Mouse (Mus musculus) embryonic facial prominence, embryonic 15.5 days (tissue): Measurements from ENCODE around the gene Capn2. TPM values are rescaled to one million over a fixed set of nuclear protein-coding genes. Genes with fewer than 3 reads are reported as not detected.

Experiments used
- ATAC-seq: fragments of 200-750 bp; cut with Nextera tagmentation; 2 replicates; pipeline ENCODE4 v1.8.0; 2017; ENCODE audit warnings: low read depth, moderate TSS enrichment; ENCODE audit not compliant: insufficient number of reproducible peaks, low FRiP score, low TSS enrichment
- H3K27ac ChIP-seq: fragments of 300-500 bp; sonication (generic); replicated peaks from 2 replicates; pipeline ENCODE4 v1.5.1; 2015; ENCODE audit warnings: mild to moderate bottlenecking, inconsistent platforms
- H3K27me3 ChIP-seq: fragments of 300-500 bp; sonication (generic); 2 replicates; pipeline ENCODE4 v1.6.1; 2015; ENCODE audit warnings: inconsistent platforms
- H3K36me3 ChIP-seq: fragments of 300-500 bp; sonication (generic); 2 replicates; pipeline ENCODE4 v1.6.1; 2015; ENCODE audit warnings: mild to moderate bottlenecking, inconsistent platforms
- H3K4me1 ChIP-seq: fragments of 300-500 bp; sonication (generic); 2 replicates; pipeline ENCODE4 v1.6.1; 2015; ENCODE audit warnings: inconsistent platforms
- H3K4me2 ChIP-seq: fragments of 300-500 bp; sonication (generic); replicated peaks from 2 replicates; pipeline ENCODE4 v1.6.1; 2015; ENCODE audit warnings: mild to moderate bottlenecking, inconsistent platforms
- H3K4me3 ChIP-seq: fragments of 300-500 bp; sonication (generic); replicated peaks from 2 replicates; pipeline ENCODE4 v1.5.1; 2015; ENCODE audit warnings: mild to moderate bottlenecking, inconsistent platforms
- H3K9ac ChIP-seq: fragments of 300-500 bp; sonication (generic); 2 replicates; pipeline ENCODE4 v1.6.1; 2015; ENCODE audit warnings: inconsistent platforms
- H3K9me3 ChIP-seq: fragments of 300-500 bp; sonication (generic); replicated peaks from 2 replicates; pipeline ENCODE4 v1.6.1; 2016; ENCODE audit warnings: inconsistent platforms
- WGBS: fragments of 180-500 bp; shearing (Covaris S2); methylation state at CpG from one replicate; pipeline ENCODE4 v1.1.7; 2015; 5-methylcytosine and 5-hydroxymethylcytosine counted together
- polyA plus RNA-seq: library from polyadenylated mRNA; unstranded; fragments of >200 nt; fragmentation: Nextera tagmentation; extraction: Ambion mirVana; gene quantifications from 2 replicates; pipeline ENCODE4 v1.2.1, GENCODE M21; 2015

Gene Capn2
- polyA plus RNA-seq, 1 experiment from 2014 or later = 132 TPM

DNA sequence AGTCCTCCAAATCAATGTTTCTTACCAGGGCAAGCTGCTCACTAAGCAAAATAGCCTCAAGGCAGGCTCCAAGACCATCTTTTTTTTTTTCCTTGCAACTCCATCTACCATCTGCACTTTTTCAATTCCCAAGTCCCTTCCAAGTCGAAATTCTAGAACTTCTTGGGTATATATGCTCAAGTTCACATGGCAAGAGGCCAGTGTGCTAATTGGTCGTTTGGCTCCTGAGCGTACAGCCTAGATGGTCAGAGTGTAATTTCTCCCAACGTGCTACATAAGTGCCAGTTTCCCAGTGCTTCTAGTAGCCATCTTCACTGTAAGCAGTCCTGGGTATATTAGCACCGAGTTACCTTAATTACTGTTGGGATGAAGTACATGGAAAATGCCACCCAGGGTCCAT lies 5.6 kb upstream of the Capn2 start:
- H3K27me3 ChIP-seq = peaks cover 10% of the 10 kb centered on the region; the same call in 1 of the 2 replicates
- H3K4me3 ChIP-seq = no peak overlapping the region
- H3K9ac ChIP-seq = no peak overlapping the region
- 73% methylated on average over 5 of the region's 5 CpGs for WGBS
- no peak overlapping the region for H3K27ac ChIP-seq
- no peaks in the 10 kb centered on the region for H3K9me3 ChIP-seq
- H3K36me3 ChIP-seq = no peaks in the 10 kb centered on the region
- no peak for ATAC-seq
- no peak overlapping the region for H3K4me2 ChIP-seq
- peaks cover 42% of the 10 kb centered on the region for H3K4me1 ChIP-seq

GRCm38 (mm10) chr1:182520938-182521500 lies 3.6 kb upstream of the Capn2 start:
- Histone ChIP-seq H3K27me3 (no peaks in the 10 kb centered on the region), H3K36me3 (no peaks in the 10 kb centered on the region), H3K4me1 (peaks cover 44% of the 10 kb centered on the region), H3K4me2 (no peak overlapping the region), H3K4me3 (no peak overlapping the region), H3K27ac (peak overlapping the region; percentile 91), H3K9me3 (no peaks in the 10 kb centered on the region), H3K9ac (no peak overlapping the region)
- no peak for ATAC-seq
- WGBS = 58% methylated on average over 8 of the region's 8 CpGs

- H3K9me3 ChIP-seq = no peaks in the 10 kb centered on the region
- no peak overlapping the region; the same call in 1 of the 2 replicates for H3K4me3 ChIP-seq
- 9% methylated on average over 14 of the region's 14 CpGs for WGBS
- no peak overlapping the region for H3K9ac ChIP-seq
- peak overlapping the region; percentile 38 for H3K4me2 ChIP-seq
- no peaks in the 10 kb centered on the region for H3K27me3 ChIP-seq
- H3K4me1 ChIP-seq = peaks cover 51% of the 10 kb centered on the region
- no peaks in the 10 kb centered on the region for H3K36me3 ChIP-seq
- peak overlapping the region; percentile 91 for H3K27ac ChIP-seq
- peak; percentile 84 for ATAC-seq
Measured at GRCm38 (mm10) chr1:182520091-182520937, 2.9 kb upstream of the Capn2 start.

- H3K27ac ChIP-seq = peak overlapping the region; percentile 91
- ATAC-seq = no peak
- no peak overlapping the region for H3K4me3 ChIP-seq
- no peaks in the 10 kb centered on the region for H3K9me3 ChIP-seq
- H3K9ac ChIP-seq = no peak overlapping the region
- 0 out of 2 replicates have a peak, but pooled peaks cover 7% of the 10 kb centered on the region for H3K36me3 ChIP-seq
- H3K4me2 ChIP-seq = peak overlapping the region; percentile 38
- peaks cover 53% of the 10 kb centered on the region for H3K4me1 ChIP-seq
- 59% methylated on average over 5 of the region's 5 CpGs for WGBS
- no peaks in the 10 kb centered on the region for H3K27me3 ChIP-seq
Measured at GRCm38 (mm10) chr1:182519341-182519740, 1.9 kb upstream of the Capn2 start.

DNA sequence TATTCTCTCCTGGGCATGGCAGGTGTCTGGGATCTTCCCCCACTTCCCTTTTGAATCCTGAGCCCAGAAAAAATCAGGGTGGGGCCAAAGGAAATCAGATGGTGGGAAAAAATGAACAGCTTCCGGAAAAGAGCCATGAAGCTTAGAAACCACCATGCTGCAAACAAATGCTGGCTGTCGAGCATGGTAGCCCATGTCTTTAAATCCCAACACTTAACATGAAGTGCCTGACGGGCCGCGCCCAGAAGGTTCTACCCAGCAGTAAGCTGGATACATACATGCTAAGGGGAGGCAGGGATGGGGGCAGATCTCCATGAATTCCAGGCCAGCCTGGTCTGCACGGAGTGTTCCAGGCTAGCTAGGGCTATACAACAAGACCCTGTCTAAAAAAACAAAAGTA lies 1.4 kb upstream of the Capn2 start:
- 76% methylated on average over 6 of the region's 6 CpGs for whole genome bisulfite sequencing
- Histone ChIP-seq H3K4me1 (peaks cover 57% of the 10 kb centered on the region), H3K4me2 (no peak overlapping the region), H3K36me3 (0 out of 2 replicates have a peak, but pooled peaks cover 7% of the 10 kb centered on the region), H3K27ac (peak overlapping the region; percentile 91; the same call in 1 of the 2 replicates), H3K27me3 (no peaks in the 10 kb centered on the region), H3K9me3 (no peaks in the 10 kb centered on the region), H3K9ac (no peak overlapping the region), H3K4me3 (no peak overlapping the region)
- ATAC-seq = no peak

- Histone ChIP-seq H3K9ac (no peak overlapping the region), H3K4me2 (no peak overlapping the region; the same call in 1 of the 2 replicates), H3K4me1 (peaks cover 62% of the 10 kb centered on the region), H3K4me3 (peak overlapping the region; percentile 81), H3K36me3 (0 out of 2 replicates have a peak, but pooled peaks cover 7% of the 10 kb centered on the region), H3K9me3 (no peaks in the 10 kb centered on the region), H3K27me3 (no peaks in the 10 kb centered on the region), H3K27ac (no peak overlapping the region)
- 60% methylated on average over 10 of the region's 10 CpGs for WGBS
- ATAC-seq = no peak
Measured at GRCm38 (mm10) chr1:182518143-182518680, 804 bp upstream of the Capn2 start.

- peak overlapping the region; percentile 95 for H3K27ac ChIP-seq
- H3K4me3 ChIP-seq = peak overlapping the region; percentile 81
- peak overlapping the region; percentile 97 for H3K9ac ChIP-seq
- 1% methylated on average over 10 of the region's 10 CpGs for WGBS
- H3K9me3 ChIP-seq = no peaks in the 10 kb centered on the region
- peaks cover 67% of the 10 kb centered on the region for H3K4me1 ChIP-seq
- peaks cover 13% of the 10 kb centered on the region; the same call in 1 of the 2 replicates for H3K36me3 ChIP-seq
- ATAC-seq = peak; percentile 15
- peak overlapping the region; percentile 71 for H3K4me2 ChIP-seq
- no peaks in the 10 kb centered on the region for H3K27me3 ChIP-seq
Measured at GRCm38 (mm10) chr1:182517677-182518011, 236 bp upstream of the Capn2 start.

DNA sequence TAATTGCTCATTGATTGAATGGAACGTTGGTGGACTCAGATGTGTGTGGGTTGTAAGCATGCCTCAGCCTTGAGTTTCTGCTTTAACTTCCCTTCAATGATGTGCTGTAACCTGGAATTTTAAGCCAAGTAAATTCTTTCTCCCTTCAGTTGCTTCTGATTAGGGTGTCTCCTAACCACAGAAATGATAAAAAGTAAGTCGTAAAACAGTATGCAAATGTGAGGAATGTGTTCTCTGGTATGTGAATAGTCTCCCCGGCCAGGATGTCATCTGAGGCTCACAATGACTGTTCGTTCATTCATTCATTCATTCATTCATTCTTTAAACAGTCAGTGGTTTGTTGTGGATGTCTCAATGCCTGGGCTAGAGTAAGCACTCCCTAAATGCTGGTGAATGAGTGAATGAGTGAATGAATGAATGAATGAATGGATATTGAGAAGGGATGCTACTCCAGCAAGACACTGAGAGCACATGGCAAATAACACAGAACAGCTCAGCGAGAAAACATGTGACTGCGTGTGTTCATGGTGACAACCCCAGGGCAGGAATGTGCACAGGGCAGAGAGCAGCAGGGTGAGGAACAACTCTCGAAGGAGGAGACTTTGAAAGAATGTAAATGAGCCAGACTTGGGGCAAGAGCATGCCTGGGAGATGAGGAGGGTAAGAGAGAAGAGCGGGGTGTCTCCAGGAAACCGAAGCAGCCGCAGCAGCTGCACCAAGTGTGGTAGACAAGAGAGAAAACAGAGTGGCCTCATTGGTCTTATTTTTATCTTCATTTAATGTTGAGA lies 2.4 kb downstream of the Capn2 start:
- H3K27me3 ChIP-seq = no peaks in the 10 kb centered on the region
- H3K9ac ChIP-seq = no peak overlapping the region
- H3K4me2 ChIP-seq = no peak overlapping the region
- WGBS = 72% methylated on average over 10 of the region's 10 CpGs
- ATAC-seq = no peak
- H3K36me3 ChIP-seq = peaks cover 39% of the 10 kb centered on the region
- H3K9me3 ChIP-seq = no peaks in the 10 kb centered on the region
- H3K4me3 ChIP-seq = no peak overlapping the region
- H3K4me1 ChIP-seq = peaks cover 52% of the 10 kb centered on the region
- no peak overlapping the region for H3K27ac ChIP-seq

- Histone ChIP-seq H3K4me1 (peaks cover 39% of the 10 kb centered on the region), H3K4me3 (no peak overlapping the region), H3K9me3 (no peaks in the 10 kb centered on the region), H3K27ac (no peak overlapping the region), H3K9ac (no peak overlapping the region), H3K4me2 (no peak overlapping the region), H3K27me3 (no peaks in the 10 kb centered on the region), H3K36me3 (peaks cover 52% of the 10 kb centered on the region)
- 89% methylated on average over 5 of the region's 5 CpGs for WGBS
- no peak for ATAC-seq
Measured at GRCm38 (mm10) chr1:182513714-182514113, 3.7 kb downstream of the Capn2 start.

DNA sequence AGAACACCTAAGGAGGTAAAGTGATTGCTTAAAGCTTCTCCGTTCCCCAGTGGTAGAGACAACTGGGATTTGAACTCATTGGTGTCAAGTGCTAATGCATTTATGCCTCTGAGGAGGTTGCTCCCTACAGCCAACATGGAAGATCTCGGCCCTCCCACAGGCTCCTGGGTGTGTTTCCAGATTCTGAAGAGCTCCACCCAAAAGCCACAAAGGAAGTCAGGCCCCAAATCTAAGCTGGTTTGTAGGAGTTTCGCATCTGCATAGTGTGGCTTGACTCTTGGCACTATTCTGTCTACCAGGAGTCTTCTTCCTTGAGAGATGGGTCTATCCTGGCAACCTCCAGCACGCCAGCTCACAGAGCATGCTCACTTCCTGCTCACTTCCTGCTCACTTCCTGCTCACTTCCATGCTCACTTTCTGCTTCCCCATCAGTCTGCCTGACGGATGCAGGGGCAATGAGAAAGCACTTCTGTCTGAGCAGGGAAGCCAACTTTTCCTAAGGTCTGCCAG lies 4.5 kb downstream of the Capn2 start:
- Histone ChIP-seq H3K4me2 (no peak overlapping the region), H3K4me3 (no peak overlapping the region), H3K9me3 (no peaks in the 10 kb centered on the region), H3K9ac (no peak overlapping the region), H3K27ac (no peak overlapping the region), H3K36me3 (peaks cover 55% of the 10 kb centered on the region), H3K27me3 (no peaks in the 10 kb centered on the region), H3K4me1 (peaks cover 32% of the 10 kb centered on the region)
- 81% methylated on average over 5 of the region's 5 CpGs for WGBS
- ATAC-seq = no peak

- Histone ChIP-seq H3K4me1 (peaks cover 27% of the 10 kb centered on the region), H3K9me3 (no peaks in the 10 kb centered on the region), H3K36me3 (peaks cover 55% of the 10 kb centered on the region)
Measured at GRCm38 (mm10) chr1:182511778-182512177, 5.6 kb downstream of the Capn2 start.

More at GRCm38 (mm10) chr1:182511778-182512177, 5.6 kb downstream of the Capn2 start:
- no peak overlapping the region for H3K4me3 ChIP-seq
- WGBS = 67% methylated on average over 8 of the region's 8 CpGs
- no peak overlapping the region for H3K9ac ChIP-seq
- no peak overlapping the region for H3K27ac ChIP-seq
- no peak for ATAC-seq
- no peaks in the 10 kb centered on the region for H3K27me3 ChIP-seq
- no peak overlapping the region for H3K4me2 ChIP-seq
